Mouse (Mus musculus): Measurements from ENCODE around the gene Fgfr2.
A peak's percentile ranks its signal among the peaks of the same experiment; 100 is the strongest.

Fgfr2 gene

GRCm38 (mm10) chr7:133039556-133040255, 83.4 kb downstream of the Fgfr2 start:
- DNase-seq: no peak

GRCm38 (mm10) chr7:133037618-133038017, 85.5 kb downstream of the Fgfr2 start:
- DNase-seq: no peak

GRCm38 (mm10) chr7:133037217-133037616, 85.9 kb downstream of the Fgfr2 start:
- DNase-seq: peak; percentile 50 to 67

- DNase-seq: no peak
Observed at GRCm38 (mm10) chr7:133035901-133036300, 87.2 kb downstream of the Fgfr2 start.

- peak; percentile 74 to 79 for DNase-seq
Observed at GRCm38 (mm10) chr7:133032589-133033203, 90.5 kb downstream of the Fgfr2 start.

- DNase-seq: no peak
Observed at GRCm38 (mm10) chr7:133029496-133030047, 93.6 kb downstream of the Fgfr2 start.

- no peak for DNase-seq
Observed at GRCm38 (mm10) chr7:133029004-133029403, 94.1 kb downstream of the Fgfr2 start.

GRCm38 (mm10) chr7:133027930-133028329, 95.2 kb downstream of the Fgfr2 start:
- DNase-seq: no peak

GRCm38 (mm10) chr7:133024694-133025093, 98.5 kb downstream of the Fgfr2 start:
- DNase-seq: no peak

- DNase-seq: peak in 1 of 2 experiments; percentile 17
Observed at GRCm38 (mm10) chr7:133019481-133020020, 103.6 kb downstream of the Fgfr2 start.

- no peak for DNase-seq
Observed at GRCm38 (mm10) chr7:133018961-133019360, 104.2 kb downstream of the Fgfr2 start.

- peak; percentile 54 to 59 for DNase-seq
Observed at GRCm38 (mm10) chr7:133015416-133016070, 107.6 kb downstream of the Fgfr2 start.

GRCm38 (mm10) chr7:133014631-133015030, 108.5 kb downstream of the Fgfr2 start:
- no peak for DNase-seq

GRCm38 (mm10) chr7:133013923-133014322, 109.2 kb downstream of the Fgfr2 start:
- no peak for DNase-seq

- DNase-seq: no peak
Observed at GRCm38 (mm10) chr7:133012637-133013366, 110.3 kb downstream of the Fgfr2 start.

GRCm38 (mm10) chr7:133011611-133012010, 111.5 kb downstream of the Fgfr2 start:
- DNase-seq: no peak

GRCm38 (mm10) chr7:133011191-133011590, 112.0 kb downstream of the Fgfr2 start:
- peak; percentile 16 to 33 for DNase-seq

- no peak for DNase-seq
Observed at GRCm38 (mm10) chr7:133010477-133010876, 112.7 kb downstream of the Fgfr2 start.

GRCm38 (mm10) chr7:133009676-133010075, 113.5 kb downstream of the Fgfr2 start:
- no peak for DNase-seq

- no peak for DNase-seq
Observed at GRCm38 (mm10) chr7:133008663-133009062, 114.5 kb downstream of the Fgfr2 start.

- no peak for DNase-seq
Observed at GRCm38 (mm10) chr7:133007343-133007742, 115.8 kb downstream of the Fgfr2 start.

- DNase-seq: no peak
Observed at GRCm38 (mm10) chr7:133005772-133006171, 117.4 kb downstream of the Fgfr2 start.

- peak; percentile 85 to 90 for DNase-seq
Observed at GRCm38 (mm10) chr7:133003421-133003820, 119.7 kb downstream of the Fgfr2 start.
